Mouse (Mus musculus) lung, embryonic 14.5 days (tissue): ENCODE data around the gene Car12. TPM values are rescaled to one million over a fixed set of nuclear protein-coding genes. Genes with fewer than 3 reads are reported as not detected.

Source experiments
- ATAC-seq: fragments of 200-750 bp; cut with Nextera tagmentation; 2 replicates; pipeline ENCODE4 v1.8.0; 2017; ENCODE audit warnings: mild to moderate bottlenecking, moderate TSS enrichment, moderate library complexity; ENCODE audit not compliant: insufficient read depth
- DNase-seq: peaks from one replicate; pipeline ENCODE4 v3.0.0-alpha.2; 2015
- H3K27ac ChIP-seq: fragments of 300-500 bp; sonication (generic); 2 replicates; pipeline ENCODE4 v1.5.1; 2014; ENCODE audit warnings: low read depth, mild to moderate bottlenecking, moderate library complexity
- H3K27me3 ChIP-seq: fragments of 300-500 bp; sonication (generic); 2 replicates; pipeline ENCODE4 v1.6.1; 2014; ENCODE audit warnings: low read length, control low read depth; ENCODE audit not compliant: insufficient read depth
- H3K36me3 ChIP-seq: fragments of 300-500 bp; sonication (generic); 2 replicates; pipeline ENCODE4 v1.6.1; 2014; ENCODE audit warnings: control low read depth; ENCODE audit not compliant: insufficient read depth
- H3K4me1 ChIP-seq: fragments of 300-500 bp; sonication (generic); 2 replicates; pipeline ENCODE4 v1.6.1; 2014; ENCODE audit warnings: antibody characterized with exemption, control low read depth; ENCODE audit not compliant: insufficient read depth
- H3K4me2 ChIP-seq: fragments of 300-500 bp; sonication (generic); 2 replicates; pipeline ENCODE4 v1.6.1; 2014; ENCODE audit warnings: mild to moderate bottlenecking
- H3K4me3 ChIP-seq: fragments of 300-500 bp; sonication (generic); 2 replicates; pipeline ENCODE4 v1.5.1; 2014; ENCODE audit warnings: low read depth, low read length
- H3K9ac ChIP-seq: fragments of 300-500 bp; sonication (generic); 2 replicates; pipeline ENCODE4 v1.6.1; 2014
- H3K9me3 ChIP-seq: fragments of 300-500 bp; sonication (generic); 2 replicates; pipeline ENCODE4 v1.6.1; 2016; ENCODE audit warnings: low read depth, low read length, control low read depth
- CTCF ChIP-seq: IDR thresholded peaks from 2 replicates; pipeline ENCODE4 v1.5.1; 2016; ENCODE audit warnings: antibody characterized with exemption, low read depth
- WGBS: fragments of 180-500 bp; shearing (Covaris S2); extraction: QIAGEN DNeasy Blood & Tissue Kit; methylation state at CpG from one replicate; pipeline ENCODE4 v1.1.7; 2014; 5-methylcytosine and 5-hydroxymethylcytosine counted together
- polyA plus RNA-seq: library from polyadenylated mRNA; unstranded; fragments of >200 nt; fragmentation: Nextera tagmentation; extraction: Ambion mirVana; gene quantifications from 2 replicates; pipeline ENCODE4 v1.2.1, GENCODE M21; 2014

Gene Car12
- polyA plus RNA-seq, result 0.92 and 0.93 TPM in 2 replicates

DNA sequence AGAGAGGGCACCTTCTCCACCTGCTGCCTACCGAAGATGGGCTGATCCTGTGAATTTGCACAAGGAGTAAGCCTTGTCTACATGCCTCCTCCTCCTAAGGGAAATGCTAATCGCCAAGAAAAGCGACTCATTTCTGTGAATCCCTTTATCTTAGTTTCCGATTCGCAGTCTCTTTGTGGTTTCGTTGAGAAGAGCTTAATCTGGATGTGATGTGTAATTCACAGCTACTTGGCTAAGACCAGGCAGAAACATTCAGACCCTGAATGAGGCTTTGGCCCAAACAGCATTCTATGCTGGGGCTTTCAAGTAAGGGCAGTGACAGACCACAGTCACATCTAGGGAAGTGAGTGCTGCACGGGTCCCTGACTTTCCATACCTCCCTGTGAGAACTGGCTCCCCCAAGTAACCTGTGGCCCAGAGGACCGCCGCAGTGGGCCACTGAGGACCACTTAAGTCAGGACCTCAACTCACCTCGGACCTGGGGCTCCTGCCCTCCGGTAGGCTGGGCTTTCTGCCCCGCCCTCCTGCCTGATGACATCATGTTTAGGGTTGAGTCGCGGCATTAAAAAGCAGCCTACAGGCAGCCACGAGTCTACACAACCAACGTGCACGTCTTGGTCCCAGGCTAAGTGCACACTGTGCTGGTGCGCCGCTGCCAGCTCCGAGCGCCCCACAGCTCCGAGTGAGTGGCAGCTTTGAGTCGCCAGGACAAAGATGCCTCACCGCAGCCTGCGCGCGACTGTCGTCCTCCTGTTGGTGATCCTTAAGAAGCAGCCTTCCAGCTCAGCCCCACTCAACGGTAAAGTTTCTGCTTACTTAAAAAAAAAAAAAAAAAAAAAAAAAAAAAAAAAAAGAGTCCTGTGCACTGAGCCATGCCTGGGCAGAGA is at the start of gene Car12:
Gene Car12 (plus strand): TSS at position 552 of the 887 bp plus-strand sequence.
- Histone ChIP-seq H3K36me3 (no peaks in the 10 kb centered on the region), H3K27me3 (peaks cover 13% of the 10 kb centered on the region; the same call in 1 of the 2 replicates)
- ATAC-seq, result peak; percentile 49

DNA sequence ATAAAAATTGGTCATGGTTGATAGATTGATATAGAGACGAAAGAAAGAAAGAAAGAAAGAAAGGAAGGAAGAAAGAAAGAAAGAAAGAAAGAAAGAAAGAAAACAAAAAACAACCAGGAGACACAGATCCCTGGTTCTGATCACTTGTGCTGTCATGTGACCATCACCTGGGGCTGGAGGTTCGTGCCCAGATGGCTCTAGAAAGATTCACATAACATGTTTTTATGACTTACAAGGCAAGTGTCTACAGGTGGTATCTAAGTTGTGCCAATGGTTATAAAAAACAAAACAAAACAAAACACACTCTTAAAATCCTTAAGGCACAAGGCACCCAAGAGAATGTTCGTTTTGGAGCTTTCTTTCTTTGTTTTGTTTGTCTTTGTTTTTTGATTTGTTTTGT is 49.7 kb upstream of the Car12 start:
- no peaks in the 10 kb centered on the region for H3K27me3 ChIP-seq

More for the DNA sequence above, at the start of gene Car12:
- Histone ChIP-seq H3K4me2 (peak within 1 kb of the TSS; percentile 80), H3K9me3 (no peaks in the 10 kb centered on the region), H3K4me3 (peak within 1 kb of the TSS; percentile 41), H3K4me1 (0 out of 2 replicates have a peak, but pooled peaks cover 6% of the 10 kb centered on the region), H3K27ac (no peak within 1 kb of the TSS), H3K9ac (peak within 1 kb of the TSS; percentile 40)
- 12% methylated on average over 29 of the region's 29 CpGs for WGBS
- DNase-seq, result peak; percentile 62
- no peak for TF ChIP-seq CTCF

DNA sequence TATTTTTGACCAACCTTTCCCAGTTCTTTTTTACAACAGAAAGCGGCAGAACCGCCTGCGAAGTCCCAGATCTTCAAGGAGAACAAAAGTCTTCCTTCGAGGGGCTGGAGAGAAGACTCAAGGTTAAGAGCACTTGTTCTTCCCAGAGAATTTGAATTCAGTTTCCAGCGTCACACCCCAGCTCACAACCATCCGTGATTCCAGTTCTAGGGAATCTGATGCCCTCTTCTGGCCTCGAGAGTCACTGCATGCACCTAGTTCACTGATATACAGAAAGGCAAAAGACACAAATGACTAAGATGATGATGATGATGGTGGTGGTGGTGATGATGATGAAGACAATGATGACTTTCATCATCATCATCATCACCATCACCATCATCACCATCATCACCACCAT is 48.9 kb upstream of the Car12 start:
- no peaks in the 10 kb centered on the region for H3K4me1 ChIP-seq
- ATAC-seq (no peak), DNase-seq (no peak)
- H3K27me3 ChIP-seq, result no peaks in the 10 kb centered on the region
- 87% methylated on average over 7 of the region's 7 CpGs for WGBS
- no peaks in the 10 kb centered on the region for H3K36me3 ChIP-seq
- peak; percentile 33; the same call in 1 of the 2 replicates for TF ChIP-seq CTCF
- no peak overlapping the region for H3K4me3 ChIP-seq
- no peak overlapping the region for H3K27ac ChIP-seq
- peaks cover 3% of the 10 kb centered on the region; the same call in 1 of the 2 replicates for H3K9me3 ChIP-seq
- no peak overlapping the region for H3K9ac ChIP-seq
- H3K4me2 ChIP-seq, result no peak overlapping the region

More for the DNA sequence above, 49.7 kb upstream of the Car12 start:
- Histone ChIP-seq H3K4me3 (no peak overlapping the region), H3K36me3 (no peaks in the 10 kb centered on the region), H3K4me1 (no peaks in the 10 kb centered on the region), H3K27ac (no peak overlapping the region), H3K4me2 (no peak overlapping the region), H3K9me3 (peaks cover 3% of the 10 kb centered on the region; the same call in 1 of the 2 replicates), H3K9ac (no peak overlapping the region)
- 75% methylated on average over 3 of the region's 3 CpGs for WGBS
- DNase-seq (no peak), ATAC-seq (no peak)
- no peak for TF ChIP-seq CTCF

DNA sequence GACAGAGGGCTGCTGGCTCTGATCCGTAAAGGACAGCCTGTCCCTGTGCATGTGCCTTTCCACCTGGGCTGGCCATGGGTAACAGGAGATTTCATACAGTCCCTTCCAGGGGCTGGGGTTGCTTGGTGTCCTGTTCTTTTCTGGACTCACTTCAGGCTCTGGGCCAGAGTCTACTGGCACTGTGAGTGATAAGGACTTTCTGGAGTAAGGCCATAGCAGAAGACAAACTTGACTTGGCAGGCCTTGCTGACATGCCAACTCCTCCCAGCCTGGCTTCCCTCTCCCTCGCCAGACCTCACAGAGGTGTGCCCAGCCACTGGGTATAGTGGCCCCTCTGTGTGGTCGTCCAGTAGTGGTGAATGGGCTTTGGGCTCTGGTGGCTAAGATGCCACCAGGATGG is 47.3 kb upstream of the Car12 start:
- H3K9me3 ChIP-seq, result peaks cover 3% of the 10 kb centered on the region; the same call in 1 of the 2 replicates
- H3K27ac ChIP-seq, result no peak overlapping the region
- no peak overlapping the region for H3K9ac ChIP-seq
- H3K4me2 ChIP-seq, result no peak overlapping the region
- TF ChIP-seq CTCF, result no peak
- H3K4me1 ChIP-seq, result no peaks in the 10 kb centered on the region
- 87% methylated on average over 3 of the region's 3 CpGs for WGBS
- no peak for DNase-seq
- H3K4me3 ChIP-seq, result no peak overlapping the region
- H3K36me3 ChIP-seq, result no peaks in the 10 kb centered on the region
- no peaks in the 10 kb centered on the region for H3K27me3 ChIP-seq
- no peak for ATAC-seq

DNA sequence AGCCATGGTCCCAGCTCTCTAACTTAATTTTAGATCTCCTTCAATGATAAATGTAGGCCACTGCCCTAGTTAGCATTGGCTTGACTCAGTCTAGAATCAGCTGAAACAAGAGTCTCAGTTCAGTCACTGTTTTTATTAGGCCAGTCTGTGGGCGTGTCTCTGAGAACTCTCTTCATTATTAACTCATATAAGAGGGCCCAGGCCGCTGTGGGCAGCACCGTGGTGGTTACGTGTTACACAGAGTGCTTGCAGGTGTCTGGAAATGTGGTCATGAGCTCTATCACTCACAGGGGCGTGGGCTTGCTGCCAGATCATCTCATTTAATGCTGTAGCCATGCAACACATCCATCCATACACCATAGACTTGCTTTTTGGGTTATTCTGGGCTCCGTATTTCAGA is 46.4 kb upstream of the Car12 start:
- H3K4me2 ChIP-seq, result no peak overlapping the region
- no peak overlapping the region for H3K4me3 ChIP-seq
- WGBS, result 68% methylated on average over 6 of the region's 6 CpGs
- no peak for ATAC-seq
- no peak overlapping the region for H3K27ac ChIP-seq
- no peak for DNase-seq
- H3K36me3 ChIP-seq, result no peaks in the 10 kb centered on the region
- no peak overlapping the region for H3K9ac ChIP-seq
- TF ChIP-seq CTCF, result no peak
- H3K27me3 ChIP-seq, result no peaks in the 10 kb centered on the region
- H3K9me3 ChIP-seq, result peaks cover 3% of the 10 kb centered on the region; the same call in 1 of the 2 replicates
- no peaks in the 10 kb centered on the region for H3K4me1 ChIP-seq

DNA sequence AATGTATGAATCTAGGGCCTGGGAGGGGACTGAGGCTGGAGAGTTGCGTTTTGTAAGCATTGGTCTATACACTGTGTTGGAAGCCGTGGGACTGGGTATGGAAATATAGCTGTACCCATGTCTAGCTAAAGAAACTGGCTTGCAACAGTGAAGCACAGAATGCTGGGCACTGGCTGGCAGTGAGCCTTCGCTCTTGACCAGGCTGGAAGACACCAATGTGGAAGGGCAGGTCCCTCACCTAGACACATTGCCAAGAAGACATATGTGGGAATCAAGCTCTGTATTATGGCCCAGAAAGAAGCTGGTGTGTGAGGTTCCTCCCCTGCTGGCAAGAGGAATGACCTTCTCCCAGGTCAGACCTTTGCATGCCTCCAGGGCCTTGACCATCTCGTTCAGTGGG is 45.6 kb upstream of the Car12 start:
- Histone ChIP-seq H3K36me3 (no peaks in the 10 kb centered on the region), H3K4me1 (no peaks in the 10 kb centered on the region), H3K9ac (no peak overlapping the region), H3K9me3 (peaks cover 3% of the 10 kb centered on the region; the same call in 1 of the 2 replicates), H3K4me3 (no peak overlapping the region), H3K4me2 (no peak overlapping the region), H3K27ac (no peak overlapping the region), H3K27me3 (no peaks in the 10 kb centered on the region)
- ATAC-seq (no peak), DNase-seq (no peak)
- no peak for TF ChIP-seq CTCF
- 85% methylated on average over 4 of the region's 4 CpGs for WGBS

DNA sequence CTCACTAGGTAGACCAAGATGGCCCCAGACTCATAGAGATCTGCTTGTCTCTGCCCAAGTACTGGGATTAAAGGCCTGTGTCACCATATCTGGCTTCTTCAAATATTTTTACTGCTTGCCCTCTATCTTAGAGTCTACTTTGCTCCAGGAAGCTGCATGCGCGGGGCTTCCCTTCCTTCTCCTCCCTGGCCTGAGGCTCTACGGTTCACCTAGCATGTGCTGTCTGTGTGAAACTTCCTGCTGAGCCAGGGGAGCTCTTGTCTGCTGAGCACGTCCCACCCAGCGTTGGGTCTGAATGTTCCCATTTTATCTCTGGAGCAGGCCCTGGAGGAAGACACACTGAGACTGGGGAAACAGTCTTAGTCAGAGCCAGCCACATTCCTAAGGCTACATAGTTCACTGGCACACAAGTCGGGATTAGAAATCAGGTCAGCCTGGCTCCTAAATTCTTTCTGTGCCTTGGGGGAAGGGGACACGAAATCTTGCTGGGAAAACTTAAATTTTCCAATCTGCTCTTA is 43.9 kb upstream of the Car12 start:
- ATAC-seq (no peak), DNase-seq (no peak)
- no peaks in the 10 kb centered on the region for H3K27me3 ChIP-seq
- H3K4me1 ChIP-seq, result no peaks in the 10 kb centered on the region; the same call in 1 of the 2 replicates
- H3K9ac ChIP-seq, result no peak overlapping the region
- no peak for TF ChIP-seq CTCF
- no peak overlapping the region for H3K4me3 ChIP-seq
- no peaks in the 10 kb centered on the region for H3K9me3 ChIP-seq
- H3K27ac ChIP-seq, result no peak overlapping the region
- H3K4me2 ChIP-seq, result no peak overlapping the region
- no peaks in the 10 kb centered on the region for H3K36me3 ChIP-seq
- WGBS, result 42% methylated on average over 7 of the region's 7 CpGs
